Mouse (Mus musculus): ENCODE measurements at regions not wholly inside any gene's neighbourhood (a gene's known extent, or its start where the extent isn't known, plus 50 kb on each side); places are given as distances from the start of the nearest gene placed in this dataset.

DNA sequence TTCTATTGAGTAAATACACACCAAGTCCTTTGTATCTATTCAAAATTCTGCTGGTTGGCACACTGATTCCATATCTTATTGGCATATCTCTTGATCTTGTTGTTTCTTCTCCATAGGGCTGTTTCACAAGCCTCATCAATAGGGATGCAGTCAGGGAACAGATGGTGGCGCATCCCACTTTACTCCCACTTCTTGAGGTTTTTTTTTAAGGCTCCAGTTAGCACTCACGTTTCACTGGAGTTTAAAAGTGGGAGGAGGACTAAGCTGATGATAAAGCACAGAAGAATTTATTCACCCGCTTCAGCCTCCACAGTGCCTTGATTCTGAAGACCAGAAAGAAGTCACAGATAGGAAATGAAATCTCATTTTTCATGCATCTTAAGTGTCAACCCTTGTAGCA is 199.8 kb downstream of the Fam198b start:
- TF ChIP-seq ZMIZ1 (IDR thresholded peaks at IDR 0.05; ENCODE audit: low read depth, low read length): no peak
- TF ChIP-seq TCF12 (IDR thresholded peaks at IDR 0.05; ENCODE audit: low read depth, low read length): no peak
- no peak for TF ChIP-seq EP300 (IDR thresholded peaks at IDR 0.05; ENCODE audit: low read depth in 1 of 2, low read length in 2 of 2)

All from MEL (cell line).